Mouse (Mus musculus): ENCODE measurements at regions not wholly inside any gene's neighbourhood (a gene's known extent, or its start where the extent isn't known, plus 50 kb on each side); places are given as distances from the start of the nearest gene placed in this dataset.

GRCm38 (mm10) chr7:136813691-136814325 is 80.6 kb upstream of the Mgmt start (continued):
- no peak for TF ChIP-seq E2F4 (IDR thresholded peaks at IDR 0.05; ENCODE audit: borderline replicate concordance, low read depth, low read length)

- TF ChIP-seq ZKSCAN1 (IDR thresholded peaks at IDR 0.05; ENCODE audit: low read depth, low read length), result no peak
- no peak for TF ChIP-seq MAZ (IDR thresholded peaks at IDR 0.05; ENCODE audit: low read depth, low read length)
- TF ChIP-seq MAX (IDR thresholded peaks at IDR 0.05; ENCODE audit: low read length), result no peak
- no peak for TF ChIP-seq ZC3H11A (IDR thresholded peaks at IDR 0.05; ENCODE audit: low read depth, low read length)
- no peak for TF ChIP-seq RCOR1 (IDR thresholded peaks at IDR 0.05; ENCODE audit: low read depth, low read length)
- no peak for TF ChIP-seq UBTF (IDR thresholded peaks at IDR 0.05; ENCODE audit: borderline replicate concordance, insufficient read depth, low read depth, low read length)
- no peak for TF ChIP-seq TAL1 (IDR thresholded peaks at IDR 0.05; ENCODE audit: low read length)
- no peak for TF ChIP-seq POLR2AphosphoS5 (IDR thresholded peaks at IDR 0.05; ENCODE audit: borderline replicate concordance, low read depth, low read length)
- no peak for TF ChIP-seq CHD1 (IDR thresholded peaks at IDR 0.05; ENCODE audit: low read depth, low read length)
- no peaks in the 10 kb centered on the region for H3K9me3 ChIP-seq (replicated peaks; ENCODE audit: insufficient read depth, low read length)
- H3K4me3 ChIP-seq (ENCODE audit: control insufficient read depth in 1 of 2, insufficient read depth in 1 of 2, low read depth in 2 of 2, low read length in 2 of 2), result no peak overlapping the region
- H3K27ac ChIP-seq (ENCODE audit: control insufficient read depth, low read depth, low read length), result no peak overlapping the region
- no peak overlapping the region for H3K9ac ChIP-seq (ENCODE audit: control insufficient read depth, low read depth, low read length, poor library complexity, severe bottlenecking)
- H3K27me3 ChIP-seq (ENCODE audit: control insufficient read depth in 1 of 2, insufficient read depth in 2 of 2, low read length in 2 of 2), result no peaks in the 10 kb centered on the region
- DNase-seq (ENCODE audit: low read depth, low spot score), result no peak
- no peaks in the 10 kb centered on the region for H3K36me3 ChIP-seq (ENCODE audit: control insufficient read depth in 1 of 2, insufficient read depth in 2 of 2, low read length in 2 of 2)
- no peaks in the 10 kb centered on the region for H3K4me1 ChIP-seq (ENCODE audit: control insufficient read depth in 1 of 2, insufficient read depth in 2 of 2, low read length in 2 of 2)
- H3K79me2 ChIP-seq (ENCODE audit: control insufficient read depth, insufficient read depth, low read length, poor library complexity), result no peaks in the 10 kb centered on the region
Observed at GRCm38 (mm10) chr7:136814751-136815150, 79.7 kb upstream of the Mgmt start.

- Histone ChIP-seq H3K27me3 (ENCODE audit: control insufficient read depth in 1 of 2, insufficient read depth in 2 of 2, low read length in 2 of 2) (no peaks in the 10 kb centered on the region; a peak in 1 of 4 replicates), H3K4me1 (ENCODE audit: control insufficient read depth in 1 of 2, insufficient read depth in 2 of 2, low read length in 2 of 2) (no peaks in the 10 kb centered on the region), H3K36me3 (ENCODE audit: control insufficient read depth in 1 of 2, insufficient read depth in 2 of 2, low read length in 2 of 2) (no peaks in the 10 kb centered on the region), H3K79me2 (ENCODE audit: control insufficient read depth, insufficient read depth, low read length, poor library complexity) (no peaks in the 10 kb centered on the region), H3K4me3 (ENCODE audit: control insufficient read depth in 1 of 2, insufficient read depth in 1 of 2, low read depth in 2 of 2, low read length in 2 of 2) (no peak overlapping the region), H3K27ac (ENCODE audit: control insufficient read depth, low read depth, low read length) (no peak overlapping the region), H3K9ac (ENCODE audit: control insufficient read depth, low read depth, low read length, poor library complexity, severe bottlenecking) (no peak overlapping the region), H3K9me3 (replicated peaks; ENCODE audit: insufficient read depth, low read length) (no peaks in the 10 kb centered on the region)
- no peak for DNase-seq (ENCODE audit: low read depth, low spot score)
- TF ChIP-seq JUND (IDR thresholded peaks at IDR 0.05; ENCODE audit: low read depth, low read length), result no peak
- TF ChIP-seq ZNF384 (IDR thresholded peaks at IDR 0.05; ENCODE audit: low read depth, low read length), result no peak
- no peak for TF ChIP-seq RCOR1 (IDR thresholded peaks at IDR 0.05; ENCODE audit: low read depth, low read length)
- TF ChIP-seq ZKSCAN1 (IDR thresholded peaks at IDR 0.05; ENCODE audit: low read depth, low read length), result no peak
- TF ChIP-seq MXI1 (IDR thresholded peaks at IDR 0.05; ENCODE audit: low read depth, low read length), result no peak
- TF ChIP-seq MAFK (IDR thresholded peaks at IDR 0.05; ENCODE audit: borderline replicate concordance, low read depth, low read length), result no peak
- TF ChIP-seq GABPA (IDR thresholded peaks at IDR 0.05; ENCODE audit: low read depth, low read length), result no peak
- TF ChIP-seq KAT2A (conservative IDR thresholded peaks at IDR 0.05; ENCODE audit: low read depth, low read length), result no peak
- no peak for TF ChIP-seq CTCF (IDR thresholded peaks at IDR 0.05 in 2 of 3, conservative IDR thresholded peaks at IDR 0.05 in 1 of 3; ENCODE audit: control insufficient read depth in 1 of 3, insufficient read depth in 1 of 3, low read depth in 2 of 3, low read length in 3 of 3, poor library complexity in 1 of 3, severe bottlenecking in 1 of 3)
- TF ChIP-seq EP300 (IDR thresholded peaks at IDR 0.05; ENCODE audit: low read depth in 1 of 2, low read length in 2 of 2), result no peak
- no peak for TF ChIP-seq UBTF (IDR thresholded peaks at IDR 0.05; ENCODE audit: borderline replicate concordance, insufficient read depth, low read depth, low read length)
- TF ChIP-seq SMC3 (IDR thresholded peaks at IDR 0.05; ENCODE audit: low read depth, low read length), result no peak
- TF ChIP-seq TAL1 (IDR thresholded peaks at IDR 0.05; ENCODE audit: low read length), result no peak
- no peak for TF ChIP-seq MAZ (IDR thresholded peaks at IDR 0.05; ENCODE audit: low read depth, low read length)
- TF ChIP-seq USF1 (IDR thresholded peaks at IDR 0.05; ENCODE audit: low read depth, low read length), result no peak
- TF ChIP-seq NRF1 (IDR thresholded peaks at IDR 0.05; ENCODE audit: insufficient read depth, low read depth, low read length, poor library complexity, severe bottlenecking), result no peak
- TF ChIP-seq NELFE (IDR thresholded peaks at IDR 0.05; ENCODE audit: low read depth, low read length), result no peak
- TF ChIP-seq SIN3A (IDR thresholded peaks at IDR 0.05; ENCODE audit: low read length), result no peak
- no peak for TF ChIP-seq MYC (IDR thresholded peaks at IDR 0.05; ENCODE audit: low read depth, low read length)
Observed at GRCm38 (mm10) chr7:136820291-136820690, 74.1 kb upstream of the Mgmt start.

Data from MEL (cell line).